Mouse (Mus musculus): ENCODE measurements around the gene Gm20929.
"Not testable (repeated sequence)": the region's sequence is repeated elsewhere in the genome, so short reads cannot be mapped to it uniquely, and the experiment has no call there.

Gene Gm20929

GRCm38 (mm10) chrY:53843649-53844048 lies at the start of gene Gm20929:
TSS of gene Gm20929 (plus strand) at chrY:53843949.
- not testable (repeated sequence) for DNase-seq (ENCODE audit: low read depth, low spot score)
